ENCODE assay signal across 7 mouse cellular contexts in genomic region chr17:15705303-15706284, GRCm38 (mm10). TPM values are rescaled to one million over a fixed set of nuclear protein-coding genes. Genes with fewer than 3 reads are reported as not detected.
A peak's percentile ranks its signal among the peaks of the same experiment; 100 is the strongest.
DNase-seq lines count a peak whose midpoint lies in the region; ATAC-seq and TF ChIP-seq lines count a peak whose summit lies in the region.

No protein-coding gene starts in this region.

- H3K27ac ChIP-seq in cortical plate, adult 2 months (ENCODE audit: insufficient read depth, low read length): peak overlapping the region; percentile 94
- H3K27ac ChIP-seq in limb, embryonic 10.5 days: peak overlapping the region; percentile 97
- peak overlapping the region; percentile 92 for H3K27ac ChIP-seq in midbrain, embryonic 11.5 days (ENCODE audit: low read depth, low read length)

- H3K36me3 ChIP-seq in limb, embryonic 10.5 days: peaks cover 38% of the 10 kb centered on the region
- peaks cover 6% of the 10 kb centered on the region; the same call in 1 of the 2 replicates for H3K36me3 ChIP-seq in midbrain, embryonic 11.5 days (ENCODE audit: control insufficient read depth, insufficient read depth, low read length)

- H3K4me3 ChIP-seq in cortical plate, adult 2 months (ENCODE audit: insufficient read depth, low read length): peak overlapping the region; percentile 78
- H3K4me3 ChIP-seq in limb, embryonic 10.5 days: peak overlapping the region; percentile 88
- peak overlapping the region; percentile 95 for H3K4me3 ChIP-seq in midbrain, embryonic 11.5 days (ENCODE audit: low read depth, low read length)

- no peak for TF ChIP-seq POLR2A in cortical plate, adult 2 months (IDR thresholded peaks at IDR 0.05; ENCODE audit: extremely low read depth, insufficient read depth, low read length)

- peaks cover 2% of the 10 kb centered on the region; the same call in 1 of the 2 replicates for H3K4me1 ChIP-seq in cortical plate, adult 2 months (ENCODE audit: control insufficient read depth, insufficient read depth, low read length)
- peaks cover 11% of the 10 kb centered on the region for H3K4me1 ChIP-seq in limb, embryonic 10.5 days
- H3K4me1 ChIP-seq in midbrain, embryonic 11.5 days (ENCODE audit: control insufficient read depth, insufficient read depth, low read length): peaks cover 9% of the 10 kb centered on the region

- no peaks in the 10 kb centered on the region for H3K9me3 ChIP-seq in limb, embryonic 10.5 days (replicated peaks)
- H3K9me3 ChIP-seq in midbrain, embryonic 11.5 days (ENCODE audit: control insufficient read depth, low read length): no peaks in the 10 kb centered on the region

- peak; percentile 78 for ATAC-seq in inflammation-experienced regulatory T-cells, adult 6 months
- peak; percentile 71 for ATAC-seq in midbrain, embryonic 11.5 days (ENCODE audit: low FRiP score)

- H3K27me3 ChIP-seq in limb, embryonic 10.5 days (ENCODE audit: low read depth, poor library complexity, severe bottlenecking): no peaks in the 10 kb centered on the region
- H3K27me3 ChIP-seq in midbrain, embryonic 11.5 days (ENCODE audit: control insufficient read depth, insufficient read depth, low read length): no peaks in the 10 kb centered on the region

- peak overlapping the region; percentile 97 for H3K9ac ChIP-seq in midbrain, embryonic 11.5 days (ENCODE audit: low read length)

- intact Hi-C loops in gastrocnemius, postnatal 14 days (cut with DNase I; ENCODE audit: low total_unique reads): no loop called here

- H3K4me2 ChIP-seq in midbrain, embryonic 11.5 days: peak overlapping the region; percentile 77

- WGBS in limb, embryonic 10.5 days: 3% methylated on average over 85 of the region's 89 CpGs
- WGBS in midbrain, embryonic 11.5 days: under 1% methylated on average over 62 of the region's 89 CpGs

- DNase-seq in adipocyte (ENCODE audit: low spot score): peak; percentile 56
- DNase-seq in gastrocnemius, postnatal 14 days: peak; percentile 44
- DNase-seq in limb, embryonic 10.5 days (ENCODE audit: low spot score): peak; percentile 70
- peak; percentile 96 for DNase-seq in midbrain, embryonic 11.5 days (ENCODE audit: low spot score, missing footprints)
- DNase-seq in skeletal muscle tissue, adult 2 months (ENCODE audit: low read depth, low spot score): peak; percentile 27

- no peak for TF ChIP-seq CTCF in cortical plate, adult 2 months (IDR thresholded peaks at IDR 0.05; ENCODE audit: extremely low read depth, insufficient read depth, low read length)

RNA-seq across cellular contexts. Expression of gene Chd1, which starts 0.8 kb away (rescaled TPM):
- 5.6 and 5.8 TPM in 2 replicates for polyA plus RNA-seq in cortical plate, adult 2 months (2012; rRNA removed)
- 10 to 100 TPM; 14.7 to 15.2 TPM for total RNA-seq in gastrocnemius, postnatal 14 days (2021)
- 10 to 100 TPM; 16.7 to 19.2 (median 18.8) TPM for polyA plus RNA-seq in inflammation-experienced regulatory T-cells, adult 6 months (2017; shearing (Covaris generic))
- 40.6 and 40.7 TPM in 2 replicates for polyA plus RNA-seq in limb, embryonic 10.5 days (2016; fragmentation: Nextera tagmentation; extraction: Ambion mirVana)
- 46.9 TPM in 2 replicates for polyA plus RNA-seq in midbrain, embryonic 11.5 days (2014; fragmentation: Nextera tagmentation; extraction: Ambion mirVana)

Comparison
In these comparisons a context has a peak if more than half of its experiments do, and no peak if none do; other contexts are left out.
1. Peak in every context shown above with its lines: DNase-seq, ATAC-seq, H3K4me3 ChIP-seq and H3K27ac ChIP-seq.
2. DNase-seq: peak in every context shown above with its lines; median percentile 96 in midbrain, embryonic 11.5 days; 70 in limb, embryonic 10.5 days; 56 in adipocyte; 44 in gastrocnemius, postnatal 14 days; 27 in skeletal muscle tissue, adult 2 months.